Mouse (Mus musculus): ENCODE measurements around the gene Fpr2. TPM values are rescaled to one million over a fixed set of nuclear protein-coding genes. Genes with fewer than 3 reads are reported as not detected.

Fpr2 gene
- polyA plus RNA-seq, 1 experiment from 2014 or later: 0.31 TPM

GRCm38 (mm10) chr17:17849906-17850712 lies 37.5 kb upstream of the Fpr2 start:
- Histone ChIP-seq H3K4me2 (ENCODE audit: low read length) (peak overlapping the region; percentile 58), H3K27me3 (replicated peaks; ENCODE audit: control insufficient read depth, insufficient read depth, low read length) (no peaks in the 10 kb centered on the region), H3K9me3 (ENCODE audit: control insufficient read depth, low read length) (no peaks in the 10 kb centered on the region), H3K4me3 (ENCODE audit: low read length) (peak overlapping the region; percentile 41), H3K36me3 (ENCODE audit: control insufficient read depth, insufficient read depth, low read length) (no peaks in the 10 kb centered on the region), H3K9ac (ENCODE audit: low read depth, low read length) (peak overlapping the region; percentile 47), H3K4me1 (ENCODE audit: control insufficient read depth, insufficient read depth, low read depth, low read length) (no peaks in the 10 kb centered on the region), H3K27ac (ENCODE audit: low read depth, low read length) (no peak overlapping the region)
- 21% methylated on average over 55 of the region's 55 CpGs for WGBS
- ATAC-seq: peak; percentile 74

GRCm38 (mm10) chr17:17855064-17855838 lies 32.4 kb upstream of the Fpr2 start, which contains the start of gene Has1:
Has1 (minus strand) TSS chr17:17855205.
- H3K9ac ChIP-seq (ENCODE audit: low read depth, low read length): no peak within 1 kb of the TSS
- H3K4me3 ChIP-seq (ENCODE audit: low read length): no peak within 1 kb of the TSS
- H3K36me3 ChIP-seq (ENCODE audit: control insufficient read depth, insufficient read depth, low read length): no peaks in the 10 kb centered on the region
- no peaks in the 10 kb centered on the region for H3K27me3 ChIP-seq (replicated peaks; ENCODE audit: control insufficient read depth, insufficient read depth, low read length)
- H3K27ac ChIP-seq (ENCODE audit: low read depth, low read length): no peak within 1 kb of the TSS
- no peaks in the 10 kb centered on the region for H3K9me3 ChIP-seq (ENCODE audit: control insufficient read depth, low read length)
- no peaks in the 10 kb centered on the region for H3K4me1 ChIP-seq (ENCODE audit: control insufficient read depth, insufficient read depth, low read depth, low read length)
- 52% methylated on average over 7 of the region's 8 CpGs for WGBS
- no peak within 1 kb of the TSS for H3K4me2 ChIP-seq (ENCODE audit: low read length)
- ATAC-seq: no peak

GRCm38 (mm10) chr17:17856612-17857011 lies 31.0 kb upstream of the Fpr2 start:
- no peaks in the 10 kb centered on the region for H3K36me3 ChIP-seq (ENCODE audit: control insufficient read depth, insufficient read depth, low read length)
- ATAC-seq: no peak
- WGBS: 64% methylated on average over 1 of the region's 1 CpGs
- no peak overlapping the region for H3K27ac ChIP-seq (ENCODE audit: low read depth, low read length)
- no peak overlapping the region for H3K4me2 ChIP-seq (ENCODE audit: low read length)
- H3K4me1 ChIP-seq (ENCODE audit: control insufficient read depth, insufficient read depth, low read depth, low read length): no peaks in the 10 kb centered on the region
- no peak overlapping the region for H3K9ac ChIP-seq (ENCODE audit: low read depth, low read length)
- no peak overlapping the region for H3K4me3 ChIP-seq (ENCODE audit: low read length)
- H3K9me3 ChIP-seq (ENCODE audit: control insufficient read depth, low read length): no peaks in the 10 kb centered on the region
- no peaks in the 10 kb centered on the region for H3K27me3 ChIP-seq (replicated peaks; ENCODE audit: control insufficient read depth, insufficient read depth, low read length)

- Histone ChIP-seq H3K27ac (ENCODE audit: low read depth, low read length) (no peak overlapping the region), H3K4me2 (ENCODE audit: low read length) (no peak overlapping the region), H3K27me3 (replicated peaks; ENCODE audit: control insufficient read depth, insufficient read depth, low read length) (no peaks in the 10 kb centered on the region), H3K36me3 (ENCODE audit: control insufficient read depth, insufficient read depth, low read length) (peaks cover 2% of the 10 kb centered on the region; the same call in 1 of the 2 replicates), H3K4me1 (ENCODE audit: control insufficient read depth, insufficient read depth, low read depth, low read length) (no peaks in the 10 kb centered on the region), H3K4me3 (ENCODE audit: low read length) (no peak overlapping the region), H3K9ac (ENCODE audit: low read depth, low read length) (no peak overlapping the region), H3K9me3 (ENCODE audit: control insufficient read depth, low read length) (no peaks in the 10 kb centered on the region)
- ATAC-seq: no peak
- WGBS: 82% methylated on average over 1 of the region's 1 CpGs
Measured at GRCm38 (mm10) chr17:17857446-17857845, 30.2 kb upstream of the Fpr2 start.

GRCm38 (mm10) chr17:17860110-17860509 lies 27.5 kb upstream of the Fpr2 start:
- 88% methylated on average over 3 of the region's 3 CpGs for WGBS
- no peak for ATAC-seq
- H3K9ac ChIP-seq (ENCODE audit: low read depth, low read length): no peak overlapping the region
- no peaks in the 10 kb centered on the region for H3K4me1 ChIP-seq (ENCODE audit: control insufficient read depth, insufficient read depth, low read depth, low read length)
- no peaks in the 10 kb centered on the region for H3K9me3 ChIP-seq (ENCODE audit: control insufficient read depth, low read length)
- peaks cover 5% of the 10 kb centered on the region; the same call in 1 of the 2 replicates for H3K36me3 ChIP-seq (ENCODE audit: control insufficient read depth, insufficient read depth, low read length)
- H3K4me2 ChIP-seq (ENCODE audit: low read length): no peak overlapping the region
- H3K27ac ChIP-seq (ENCODE audit: low read depth, low read length): no peak overlapping the region
- no peak overlapping the region for H3K4me3 ChIP-seq (ENCODE audit: low read length)
- no peaks in the 10 kb centered on the region for H3K27me3 ChIP-seq (replicated peaks; ENCODE audit: control insufficient read depth, insufficient read depth, low read length)

- Histone ChIP-seq H3K4me1 (ENCODE audit: control insufficient read depth, insufficient read depth, low read depth, low read length) (no peaks in the 10 kb centered on the region), H3K9ac (ENCODE audit: low read depth, low read length) (no peak overlapping the region), H3K36me3 (ENCODE audit: control insufficient read depth, insufficient read depth, low read length) (peaks cover 5% of the 10 kb centered on the region; the same call in 1 of the 2 replicates), H3K4me3 (ENCODE audit: low read length) (no peak overlapping the region), H3K4me2 (ENCODE audit: low read length) (no peak overlapping the region), H3K9me3 (ENCODE audit: control insufficient read depth, low read length) (no peaks in the 10 kb centered on the region), H3K27ac (ENCODE audit: low read depth, low read length) (no peak overlapping the region), H3K27me3 (replicated peaks; ENCODE audit: control insufficient read depth, insufficient read depth, low read length) (no peaks in the 10 kb centered on the region)
- no peak for ATAC-seq
- 81% methylated on average over 1 of the region's 1 CpGs for WGBS
Measured at GRCm38 (mm10) chr17:17862360-17862759, 25.3 kb upstream of the Fpr2 start.

- H3K9me3 ChIP-seq (ENCODE audit: control insufficient read depth, low read length): no peaks in the 10 kb centered on the region
- WGBS: 63% methylated on average over 2 of the region's 2 CpGs
- H3K27ac ChIP-seq (ENCODE audit: low read depth, low read length): no peak overlapping the region
- H3K4me2 ChIP-seq (ENCODE audit: low read length): no peak overlapping the region
- peaks cover 5% of the 10 kb centered on the region; the same call in 1 of the 2 replicates for H3K36me3 ChIP-seq (ENCODE audit: control insufficient read depth, insufficient read depth, low read length)
- H3K27me3 ChIP-seq (replicated peaks; ENCODE audit: control insufficient read depth, insufficient read depth, low read length): no peaks in the 10 kb centered on the region
- H3K9ac ChIP-seq (ENCODE audit: low read depth, low read length): no peak overlapping the region
- no peaks in the 10 kb centered on the region for H3K4me1 ChIP-seq (ENCODE audit: control insufficient read depth, insufficient read depth, low read depth, low read length)
- ATAC-seq: no peak
- no peak overlapping the region for H3K4me3 ChIP-seq (ENCODE audit: low read length)
Measured at GRCm38 (mm10) chr17:17865168-17865567, 22.5 kb upstream of the Fpr2 start.

GRCm38 (mm10) chr17:17866801-17867469 lies 20.7 kb upstream of the Fpr2 start:
- ATAC-seq: 0 out of 2 replicates have a peak, but pooled peaks have one; percentile 34
- Histone ChIP-seq H3K9ac (ENCODE audit: low read depth, low read length) (no peak overlapping the region), H3K4me3 (ENCODE audit: low read length) (no peak overlapping the region), H3K27ac (ENCODE audit: low read depth, low read length) (no peak overlapping the region), H3K27me3 (replicated peaks; ENCODE audit: control insufficient read depth, insufficient read depth, low read length) (no peaks in the 10 kb centered on the region), H3K4me2 (ENCODE audit: low read length) (no peak overlapping the region), H3K36me3 (ENCODE audit: control insufficient read depth, insufficient read depth, low read length) (peaks cover 5% of the 10 kb centered on the region; the same call in 1 of the 2 replicates), H3K9me3 (ENCODE audit: control insufficient read depth, low read length) (no peaks in the 10 kb centered on the region), H3K4me1 (ENCODE audit: control insufficient read depth, insufficient read depth, low read depth, low read length) (no peaks in the 10 kb centered on the region)
- 87% methylated on average over 11 of the region's 11 CpGs for WGBS

All from hindbrain, embryonic 16.5 days (tissue).